Mouse (Mus musculus): ENCODE results near the gene Noxa1.
A peak's percentile ranks its signal among the peaks of the same experiment; 100 is the strongest.

DNA sequence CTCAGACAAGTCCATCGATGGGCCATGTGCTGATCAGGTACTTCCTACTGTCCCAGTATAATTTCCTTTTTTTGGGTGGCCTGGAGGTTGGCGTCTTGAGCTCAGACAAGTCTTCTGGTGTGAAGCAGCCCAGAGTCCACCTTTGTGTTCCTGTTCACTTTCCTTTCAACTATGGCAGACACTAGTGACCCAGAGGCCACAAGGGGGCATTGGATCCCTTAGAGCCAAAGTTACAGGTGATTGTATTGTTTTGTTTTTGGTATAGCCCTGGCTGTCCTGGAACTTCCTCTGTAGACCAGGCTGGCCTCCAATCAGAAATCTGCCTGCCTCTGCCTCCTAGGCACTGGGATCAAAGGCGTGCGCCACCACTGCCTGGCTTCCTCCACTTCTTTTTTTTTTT, 22.6 kb downstream of the Noxa1 start:
- TF ChIP-seq NRF1 (IDR thresholded peaks at IDR 0.05; ENCODE audit: low read depth, low read length) (no peak), CTCF (conservative IDR thresholded peaks at IDR 0.05 in 1 of 2, IDR thresholded peaks at IDR 0.05 in 1 of 2; ENCODE audit: low read depth in 2 of 2, low read length in 2 of 2) (peak in 1 of 2 experiments; percentile 70; a peak in 2 of 4 replicates), MXI1 (IDR thresholded peaks at IDR 0.05; ENCODE audit: low read depth, low read length) (no peak), MAFK (IDR thresholded peaks at IDR 0.05; ENCODE audit: insufficient replicate concordance, low read length) (no peak), ELF1 (IDR thresholded peaks at IDR 0.05; ENCODE audit: low read depth, low read length) (no peak), UBTF (IDR thresholded peaks at IDR 0.05; ENCODE audit: low read depth, low read length) (no peak), BHLHE40 (IDR thresholded peaks at IDR 0.05; ENCODE audit: low read depth, low read length) (no peak)

Measured in CH12.LX (cell line).